Mouse (Mus musculus) kidney, adult 9 months (tissue): ENCODE measurements at regions not wholly inside any gene's neighbourhood (a gene's known extent, or its start where the extent isn't known, plus 50 kb on each side); places are given as distances from the start of the nearest gene placed in this dataset.

Experiments
- DNase-seq: peaks from one replicate; pipeline ENCODE4 v3.0.0; 2022

DNA sequence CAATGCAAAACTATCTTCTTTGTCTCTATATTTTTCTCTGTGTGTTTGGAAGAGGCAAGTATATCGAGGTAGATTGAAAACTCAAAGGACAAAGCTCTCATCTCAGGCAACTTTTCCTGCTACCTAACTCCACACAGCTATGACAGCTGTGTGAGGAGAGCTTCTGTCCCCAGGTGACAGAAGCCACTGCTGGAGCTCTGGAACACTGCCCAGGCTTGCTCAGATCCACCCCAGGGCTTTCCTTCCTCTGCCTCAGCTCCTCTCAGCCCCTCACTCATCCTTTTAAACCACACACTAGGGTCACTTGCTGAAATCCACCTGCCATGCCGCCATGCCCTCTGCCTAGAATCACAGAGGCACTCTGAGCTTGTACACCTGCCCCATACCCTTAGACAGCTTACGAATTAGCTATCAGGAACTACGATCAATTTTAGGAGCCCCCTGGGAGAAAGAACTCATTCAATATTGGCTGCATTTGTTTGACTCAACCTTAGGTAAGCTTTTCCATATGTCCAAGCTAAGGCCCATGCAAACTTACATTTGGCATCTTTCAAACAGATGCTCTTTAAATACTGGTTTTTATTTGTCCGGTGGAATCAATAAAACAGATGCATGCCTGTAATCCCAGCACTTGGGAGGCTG is 196.9 kb upstream of the Hnrnpa3 start:
- no peak for DNase-seq

- DNase-seq = no peak
Measured at GRCm38 (mm10) chr2:75463091-75463490, 196.0 kb upstream of the Hnrnpa3 start.

DNA sequence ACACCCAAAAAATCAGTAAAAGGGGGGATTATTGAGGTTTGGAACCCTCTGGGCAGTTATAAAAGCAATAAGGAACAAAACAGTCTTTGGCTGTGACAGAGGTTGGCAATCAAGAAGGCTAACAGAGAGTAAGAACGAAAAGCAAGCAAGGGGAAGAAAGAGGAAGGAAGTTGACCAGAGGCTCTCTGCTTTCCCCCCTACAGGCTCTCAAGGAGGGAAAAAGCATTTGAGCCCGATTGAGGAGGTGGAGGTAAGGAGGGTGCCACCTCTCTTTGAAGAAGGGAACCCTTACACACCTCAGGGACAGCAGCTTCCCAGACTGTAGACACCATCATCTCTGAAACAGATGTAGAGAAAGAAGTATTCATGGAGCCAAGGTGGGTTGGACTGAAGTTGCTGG is 194.6 kb upstream of the Hnrnpa3 start:
- DNase-seq = no peak

DNA sequence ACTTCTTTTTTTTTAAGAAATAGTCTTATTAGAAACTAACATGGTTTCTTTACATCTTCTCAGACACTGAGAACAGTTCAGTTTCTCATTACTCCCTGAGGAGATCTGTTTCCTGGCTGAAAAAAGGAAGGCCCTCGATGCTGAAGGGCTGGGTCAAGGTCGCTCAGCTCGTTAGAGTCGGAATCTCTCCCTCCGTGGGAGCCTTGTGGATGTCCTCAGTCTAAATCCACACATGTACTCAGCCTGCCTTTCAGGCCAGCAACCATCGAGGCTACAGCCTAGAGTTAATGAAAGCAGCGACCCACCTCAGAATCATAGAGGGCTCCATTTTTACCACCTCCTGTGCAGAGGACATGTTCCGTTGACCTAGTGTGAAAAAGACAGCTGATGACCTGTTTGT is 190.2 kb upstream of the Hnrnpa3 start:
- DNase-seq = no peak

- DNase-seq = peak; percentile 24
Measured at GRCm38 (mm10) chr2:75469958-75470687, 188.9 kb upstream of the Hnrnpa3 start.

DNA sequence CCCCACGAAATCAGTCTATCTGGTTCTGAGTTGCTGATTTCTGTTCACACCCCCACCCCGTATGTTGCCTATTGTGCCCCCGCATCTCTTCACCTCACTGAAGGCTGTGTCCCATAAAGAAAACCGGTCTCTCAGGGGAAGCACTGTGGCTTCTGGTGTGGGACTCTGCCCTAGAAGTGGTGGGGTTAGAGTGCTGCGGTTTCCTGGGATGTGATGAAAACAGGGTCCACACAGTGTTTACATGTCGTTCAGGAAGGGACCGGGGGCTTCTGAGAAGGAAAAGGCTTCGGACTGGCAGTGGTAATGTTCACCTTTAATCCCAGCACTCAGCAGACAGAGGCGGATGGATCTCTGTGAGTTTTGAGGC is 188.4 kb upstream of the Hnrnpa3 start:
- no peak for DNase-seq

- DNase-seq = no peak
Measured at GRCm38 (mm10) chr2:75472489-75472888, 186.6 kb upstream of the Hnrnpa3 start.

- DNase-seq = no peak
Measured at GRCm38 (mm10) chr2:75474509-75474908, 184.6 kb upstream of the Hnrnpa3 start.

- no peak for DNase-seq
Measured at GRCm38 (mm10) chr2:75476350-75476749, 182.7 kb upstream of the Hnrnpa3 start.

- no peak for DNase-seq
Measured at GRCm38 (mm10) chr2:75477076-75477475, 182.0 kb upstream of the Hnrnpa3 start.

DNA sequence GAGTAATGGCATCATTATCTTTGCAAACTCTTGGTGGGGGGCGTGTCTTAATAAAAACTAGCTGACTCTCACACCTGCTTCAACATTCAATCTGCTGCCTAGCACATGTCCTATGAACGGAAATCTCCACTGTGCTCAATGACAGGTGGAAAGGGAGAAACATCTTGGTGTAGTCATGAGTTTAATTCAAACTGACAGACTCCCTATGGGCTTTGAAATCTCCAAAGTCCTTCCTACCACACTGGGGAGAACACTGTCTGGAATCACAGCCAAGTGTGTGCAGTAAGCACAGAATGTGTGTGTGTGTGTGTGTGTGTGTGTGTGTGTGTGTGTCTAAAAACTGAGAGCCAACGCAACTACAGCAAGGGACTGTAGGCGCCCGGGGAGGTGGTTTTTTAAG is 179.5 kb upstream of the Hnrnpa3 start:
- DNase-seq = no peak

DNA sequence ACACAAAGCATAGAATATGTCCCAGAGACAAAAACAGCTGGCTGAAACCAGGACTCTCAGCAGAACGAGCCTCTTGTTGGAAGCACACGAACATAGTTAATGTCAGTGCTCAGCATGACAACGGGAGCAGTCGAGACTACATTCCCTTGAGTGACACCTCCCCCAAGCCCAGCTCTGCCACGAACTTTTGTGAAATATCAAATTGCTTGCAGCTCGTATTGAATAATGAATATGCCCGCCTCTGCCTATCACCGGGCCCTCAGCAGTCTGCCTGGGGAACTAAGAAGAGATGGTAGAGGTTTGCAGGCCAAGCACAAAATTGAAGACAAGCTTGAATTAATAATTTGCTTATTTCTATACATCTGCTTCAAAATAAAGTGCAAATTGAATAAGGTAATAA is 177.2 kb upstream of the Hnrnpa3 start:
- no peak for DNase-seq

- DNase-seq = no peak
Measured at GRCm38 (mm10) chr2:75482484-75482883, 176.6 kb upstream of the Hnrnpa3 start.

DNA sequence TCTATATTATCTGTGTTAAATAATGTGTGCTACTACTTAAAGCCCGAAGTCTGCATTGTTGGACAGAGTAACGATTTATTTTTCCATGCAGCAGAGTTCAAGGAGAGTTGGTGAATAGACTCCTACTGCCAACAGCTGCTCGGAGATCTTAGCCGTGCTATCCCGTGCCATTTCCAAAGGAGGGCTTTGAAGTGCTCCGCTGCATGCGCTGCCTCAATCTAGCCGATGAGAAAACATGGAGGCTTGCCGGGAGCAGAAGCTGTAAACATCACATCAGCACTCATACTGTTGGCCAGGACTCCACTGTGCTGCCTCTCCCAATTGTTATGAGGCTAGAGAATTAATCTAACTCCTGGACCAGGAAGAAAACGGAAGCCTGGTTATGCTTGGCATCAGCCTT is 174.1 kb upstream of the Hnrnpa3 start:
- DNase-seq = no peak

- no peak for DNase-seq
Measured at GRCm38 (mm10) chr2:75491150-75491549, 167.9 kb upstream of the Hnrnpa3 start.

- no peak for DNase-seq
Measured at GRCm38 (mm10) chr2:75491789-75492500, 167.1 kb upstream of the Hnrnpa3 start.

DNA sequence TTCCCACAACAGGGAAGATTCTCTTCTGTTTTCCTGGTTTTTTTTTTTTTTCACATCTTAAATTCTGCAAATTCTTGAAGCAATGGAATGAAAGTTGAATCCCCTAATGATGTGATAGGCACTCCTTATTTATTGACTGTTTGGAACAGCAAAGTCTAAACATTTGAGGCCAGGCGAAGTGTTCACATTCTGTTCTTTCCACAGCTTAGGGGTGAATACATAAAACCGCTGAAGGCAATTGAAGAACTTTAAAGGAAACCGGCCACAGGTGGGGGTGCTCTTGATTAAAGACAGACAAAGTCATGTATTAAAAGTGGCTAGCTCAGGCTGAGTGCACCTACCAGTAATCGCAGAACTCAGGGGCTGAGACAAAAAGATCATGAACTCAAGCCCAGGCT is 166.6 kb upstream of the Hnrnpa3 start:
- no peak for DNase-seq

- DNase-seq = peak; percentile 60
Measured at GRCm38 (mm10) chr2:75496606-75497240, 162.3 kb upstream of the Hnrnpa3 start.

DNA sequence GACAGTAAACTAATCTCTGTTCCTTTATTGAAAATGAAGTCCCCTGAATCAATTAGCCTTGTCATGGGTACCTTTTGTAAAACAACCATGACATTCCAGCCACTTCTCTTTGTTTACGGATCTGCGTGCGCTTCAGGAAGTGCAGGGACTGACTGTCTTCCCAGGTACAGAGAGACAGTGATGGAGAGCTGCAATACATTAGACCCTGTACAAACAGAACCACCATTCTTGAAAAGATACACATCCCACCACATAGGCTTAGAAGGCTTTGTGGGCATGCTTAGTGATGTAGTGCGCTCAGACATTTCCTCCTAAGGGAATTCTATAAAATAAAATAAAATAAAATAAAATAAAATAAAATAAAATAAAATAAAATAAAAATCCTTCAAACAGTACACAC is 148.8 kb upstream of the Hnrnpa3 start:
- DNase-seq = no peak

- DNase-seq = no peak
Measured at GRCm38 (mm10) chr2:75512422-75513170, 146.5 kb upstream of the Hnrnpa3 start.

- no peak for DNase-seq
Measured at GRCm38 (mm10) chr2:75514171-75514570, 144.9 kb upstream of the Hnrnpa3 start.

GRCm38 (mm10) chr2:75516223-75516622 is 142.8 kb upstream of the Hnrnpa3 start:
- DNase-seq = no peak

- DNase-seq = no peak
Measured at GRCm38 (mm10) chr2:75517096-75517495, 142.0 kb upstream of the Hnrnpa3 start.
